Mouse (Mus musculus) ES-E14 (cell line): ENCODE results near the gene Smg1.

Experiments used
- CHD2 ChIP-seq: IDR thresholded peaks from 2 replicates; pipeline ENCODE4 v1.6.1; 2014; ENCODE audit warnings: mild to moderate bottlenecking, low read depth, low read length, inconsistent platforms
- MAFK ChIP-seq: IDR thresholded peaks from 2 replicates; pipeline ENCODE4 v1.6.1; 2014; ENCODE audit warnings: mild to moderate bottlenecking, low read depth, low read length, inconsistent platforms; ENCODE audit not compliant: insufficient read depth
- ZC3H11A ChIP-seq: IDR thresholded peaks from 2 replicates; pipeline ENCODE4 v1.6.1; 2012; ENCODE audit warnings: low read depth, mild to moderate bottlenecking, inconsistent platforms, low read length, borderline replicate concordance

DNA sequence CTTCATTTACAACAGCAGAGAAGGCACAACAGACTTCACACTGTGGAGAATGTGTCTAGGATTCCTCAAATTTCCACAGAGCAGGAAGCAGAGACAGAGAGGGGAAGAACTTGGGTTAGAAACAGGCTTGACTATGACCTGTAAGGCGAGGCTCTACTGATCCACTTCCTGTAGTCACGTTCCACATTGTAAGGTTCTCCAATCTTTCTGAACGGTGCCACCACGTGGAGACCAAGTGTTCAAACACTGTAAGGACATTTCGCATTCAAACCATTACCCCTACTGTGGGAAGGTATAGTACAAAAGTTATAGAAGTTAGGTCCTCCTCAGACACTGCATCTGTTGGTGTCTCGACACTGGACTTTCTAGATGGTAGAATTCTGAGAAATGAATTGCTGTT, 31.8 kb upstream of the Smg1 start:
- TF ChIP-seq MAFK: no peak
- no peak for TF ChIP-seq ZC3H11A
- no peak for TF ChIP-seq CHD2
